Mouse (Mus musculus): Measurements from ENCODE around the gene Tenm3. TPM values are rescaled to one million over a fixed set of nuclear protein-coding genes. Genes with fewer than 3 reads are reported as not detected.
A peak's percentile ranks its signal among the peaks of the same experiment; 100 is the strongest.

The Tenm3 gene
- 10 to 100 TPM; 79.3 to 79.7 TPM for total RNA-seq (2021)

DNA sequence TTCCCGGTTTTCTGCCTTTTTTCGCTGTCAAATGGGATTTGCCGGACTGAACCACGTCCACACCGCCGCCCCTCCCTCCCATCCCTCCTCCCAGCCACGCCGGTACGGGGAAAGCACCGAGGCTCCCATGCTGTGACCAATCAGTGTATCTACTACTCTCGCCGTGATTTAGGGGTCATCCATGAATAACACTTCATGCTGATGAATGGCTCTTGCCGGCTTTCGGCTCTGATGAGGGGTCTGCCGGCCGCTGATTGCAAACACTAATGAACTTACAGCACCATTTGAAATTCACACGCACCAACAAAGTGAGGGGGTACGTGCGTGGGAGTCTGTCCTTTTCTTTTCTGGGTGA lies at the start of gene Tenm3:
Tenm3 (minus strand) TSS at position 21 of the 355 bp plus-strand sequence.
- intact Hi-C loops (cut with DNase I), result loop anchor here (10.0 kb wide), 3 partner anchors 181 to 981 kb away; no protein-coding TSS in a partner anchor
- no peak for DNase-seq (ENCODE audit: low spot score in 2 of 2)

DNA sequence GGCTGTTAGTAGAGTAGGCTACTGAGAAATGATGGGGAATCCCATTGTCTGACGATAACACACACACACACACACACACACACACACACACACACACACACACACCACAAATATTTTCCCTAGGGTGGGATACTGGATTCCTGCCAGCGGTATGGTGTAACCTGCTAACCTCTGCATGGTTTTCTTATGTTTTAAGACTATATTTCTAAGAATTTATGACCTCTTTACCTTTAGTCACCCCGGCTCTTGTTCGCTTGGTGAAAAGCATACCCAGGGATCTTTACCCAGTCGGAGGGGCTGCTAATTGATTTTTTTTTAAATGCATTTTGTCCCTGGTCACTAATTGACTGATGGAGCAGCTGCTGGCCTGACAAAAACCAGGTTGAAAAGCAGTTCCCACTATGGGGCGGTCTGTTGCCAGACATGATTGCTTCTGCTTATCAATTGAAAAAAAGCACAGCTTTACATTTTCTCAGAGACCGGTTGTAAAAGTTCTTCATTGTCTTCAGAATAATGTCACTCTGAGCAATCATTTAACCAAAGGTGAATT lies 46.5 kb upstream of the Tenm3 start:
- intact Hi-C loops (cut with DNase I), result no loop called here
- DNase-seq (ENCODE audit: low spot score in 2 of 2), result no peak

DNA sequence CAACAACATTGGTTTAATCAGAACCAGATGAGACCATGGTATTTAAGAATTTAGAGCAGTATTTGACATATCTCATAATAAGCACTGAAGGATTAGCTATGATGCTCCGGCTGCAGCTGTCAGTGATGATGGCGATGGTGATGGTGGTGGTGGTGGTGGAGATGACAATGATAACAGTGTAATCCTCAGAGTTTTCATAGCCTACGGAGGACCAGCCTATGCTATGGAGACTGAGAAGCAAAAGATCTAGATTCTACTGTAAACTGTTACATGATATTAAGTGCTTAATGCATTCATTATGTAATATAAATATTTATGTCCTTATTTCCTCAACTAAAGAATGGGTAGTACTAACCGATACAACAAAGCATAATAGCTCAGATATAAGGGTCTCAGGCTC lies 40.5 kb upstream of the Tenm3 start:
- intact Hi-C loops (cut with DNase I), result no loop called here
- no peak for DNase-seq (ENCODE audit: low spot score in 2 of 2)

- DNase-seq (ENCODE audit: low spot score in 2 of 2), result peak in 1 of 2 experiments; percentile 13
- intact Hi-C loops (cut with DNase I), result no loop called here
These were observed 36.8 kb upstream of the Tenm3 start for GRCm38 (mm10) chr8:48880585-48880984.

- no peak for DNase-seq (ENCODE audit: low spot score in 2 of 2)
- intact Hi-C loops (cut with DNase I), result no loop called here
These were observed 22.2 kb upstream of the Tenm3 start for GRCm38 (mm10) chr8:48865972-48866371.

DNA sequence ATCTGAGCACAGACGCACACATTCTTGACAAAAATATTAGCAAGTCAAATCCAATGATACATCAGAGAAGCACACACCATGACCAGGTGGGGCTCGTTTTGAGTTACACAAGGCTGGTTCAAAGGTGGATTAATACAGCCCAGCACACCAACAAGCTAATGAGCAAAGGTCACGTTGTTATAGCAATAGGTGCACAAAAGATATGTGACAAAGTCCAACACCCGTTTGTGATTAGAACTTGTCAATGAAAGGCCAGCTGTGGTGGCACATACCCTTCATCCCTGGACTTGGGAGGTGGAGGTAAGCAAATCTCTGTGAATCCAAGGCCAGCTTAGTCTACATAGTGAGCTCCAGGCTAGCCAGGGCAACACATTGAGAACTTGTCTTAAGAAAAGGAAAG lies 21.7 kb upstream of the Tenm3 start:
- DNase-seq (ENCODE audit: low spot score in 2 of 2), result no peak
- intact Hi-C loops (cut with DNase I), result no loop called here

- intact Hi-C loops (cut with DNase I), result no loop called here
These were observed 6.7 kb upstream of the Tenm3 start for GRCm38 (mm10) chr8:48850223-48851010.

GRCm38 (mm10) chr8:48849091-48849616 lies 5.4 kb upstream of the Tenm3 start:
- intact Hi-C loops (cut with DNase I), result loop anchor here (10.0 kb wide), 3 partner anchors 176 to 976 kb away; no protein-coding TSS in a partner anchor
- DNase-seq (ENCODE audit: low spot score in 2 of 2), result no peak

More at GRCm38 (mm10) chr8:48850223-48851010, 6.7 kb upstream of the Tenm3 start:
- no peak for DNase-seq (ENCODE audit: low spot score in 2 of 2)

GRCm38 (mm10) chr8:48844961-48845360 lies 1.2 kb upstream of the Tenm3 start:
- no peak for DNase-seq (ENCODE audit: low spot score in 2 of 2)
- intact Hi-C loops (cut with DNase I), result loop anchor here (10.0 kb wide), 3 partner anchors 180 to 980 kb away; no protein-coding TSS in a partner anchor

GRCm38 (mm10) chr8:48844370-48844905 lies 687 bp upstream of the Tenm3 start:
- DNase-seq (ENCODE audit: low spot score in 2 of 2), result no peak
- intact Hi-C loops (cut with DNase I), result loop anchor here (10.0 kb wide), 3 partner anchors 180 to 980 kb away; no protein-coding TSS in a partner anchor

GRCm38 (mm10) chr8:48842991-48843930 lies 490 bp downstream of the Tenm3 start:
- intact Hi-C loops (cut with DNase I), result loop anchor here (10.0 kb wide), 3 partner anchors 182 to 982 kb away; no protein-coding TSS in a partner anchor
- DNase-seq (ENCODE audit: low spot score in 2 of 2), result peak; percentile 59 to 62

GRCm38 (mm10) chr8:48842516-48842990 lies 1.2 kb downstream of the Tenm3 start:
- intact Hi-C loops (cut with DNase I), result loop anchor here (10.0 kb wide), 3 partner anchors 182 to 982 kb away; no protein-coding TSS in a partner anchor
- DNase-seq (ENCODE audit: low spot score in 2 of 2), result peak in 1 of 2 experiments; percentile 27

- no peak for DNase-seq (ENCODE audit: low spot score in 2 of 2)
- intact Hi-C loops (cut with DNase I), result loop anchor here (10.0 kb wide), 3 partner anchors 183 to 983 kb away; no protein-coding TSS in a partner anchor
These were observed 1.7 kb downstream of the Tenm3 start for GRCm38 (mm10) chr8:48842035-48842434.

DNA sequence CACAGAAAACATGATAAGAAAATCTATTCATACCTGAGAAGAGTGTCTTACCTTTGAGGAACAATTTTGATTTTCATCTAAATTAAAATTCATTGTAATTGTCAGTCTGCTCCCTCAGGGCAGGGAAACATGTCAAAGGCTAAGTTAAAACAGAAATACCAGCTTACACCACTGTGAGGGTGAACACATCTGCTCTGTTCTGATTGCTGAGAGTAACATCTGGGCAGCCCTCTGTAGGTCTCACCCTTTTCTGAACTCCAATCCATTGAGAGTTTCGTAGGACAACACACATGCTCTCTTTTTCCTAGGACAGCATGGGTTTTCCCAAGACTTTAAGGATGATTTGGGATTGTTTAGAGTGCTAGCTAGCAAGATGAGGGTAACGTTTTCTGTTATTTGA lies 8.0 kb downstream of the Tenm3 start:
- intact Hi-C loops (cut with DNase I), result no loop called here
- DNase-seq (ENCODE audit: low spot score in 2 of 2), result no peak

- DNase-seq (ENCODE audit: low spot score in 2 of 2), result no peak
- intact Hi-C loops (cut with DNase I), result no loop called here
These were observed 16.3 kb downstream of the Tenm3 start for GRCm38 (mm10) chr8:48827454-48827853.

- intact Hi-C loops (cut with DNase I), result no loop called here
- no peak for DNase-seq (ENCODE audit: low spot score in 2 of 2)
These were observed 18.1 kb downstream of the Tenm3 start for GRCm38 (mm10) chr8:48825666-48826065.

DNA sequence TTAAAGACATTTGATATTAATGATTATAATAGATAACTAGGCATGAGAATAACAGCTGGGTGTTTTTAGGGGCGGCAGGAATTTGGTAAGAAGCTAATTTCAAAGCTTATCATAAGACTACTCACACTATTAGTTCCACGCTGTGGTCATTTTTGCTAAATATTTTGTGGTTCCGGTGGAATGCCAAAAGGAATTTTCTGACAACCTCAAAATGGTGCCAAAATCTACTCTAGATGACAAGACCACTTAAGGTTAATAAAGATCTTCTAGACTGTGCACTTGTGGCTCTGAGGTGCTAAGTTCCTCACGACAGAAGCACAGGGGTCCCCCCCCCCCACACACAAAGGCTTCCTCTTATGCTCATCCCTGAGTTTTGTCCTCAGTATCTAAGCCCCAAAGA lies 21.5 kb downstream of the Tenm3 start:
- intact Hi-C loops (cut with DNase I), result no loop called here
- no peak for DNase-seq (ENCODE audit: low spot score in 2 of 2)

DNA sequence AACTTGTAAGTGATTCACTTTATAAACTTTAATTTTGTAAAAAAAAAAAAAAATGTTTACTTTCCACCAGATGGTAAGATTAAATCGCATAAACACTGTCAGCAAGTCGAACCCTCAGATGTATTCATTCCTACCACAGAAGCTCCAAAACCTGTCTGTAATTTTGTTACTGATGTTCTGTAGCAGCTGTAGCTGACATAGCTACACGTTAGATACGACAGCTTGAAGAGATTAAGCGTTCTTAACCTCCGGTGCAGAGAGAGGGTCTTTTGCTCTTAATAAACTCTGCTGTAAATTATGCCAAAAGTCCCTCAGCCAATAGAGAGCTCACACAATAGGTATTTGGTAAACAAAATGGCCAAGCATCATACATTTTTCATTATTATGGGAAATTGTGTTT lies 23.8 kb downstream of the Tenm3 start:
- DNase-seq (ENCODE audit: low spot score in 2 of 2), result no peak
- intact Hi-C loops (cut with DNase I), result no loop called here

- intact Hi-C loops (cut with DNase I), result no loop called here
- DNase-seq (ENCODE audit: low spot score in 2 of 2), result no peak
These were observed 24.4 kb downstream of the Tenm3 start for GRCm38 (mm10) chr8:48819348-48819747.
